Mouse (Mus musculus): ENCODE measurements around the gene Zbtb9. TPM values are rescaled to one million over a fixed set of nuclear protein-coding genes. Genes with fewer than 3 reads are reported as not detected.
"Not testable (repeated sequence)": the region's sequence is repeated elsewhere in the genome, so short reads cannot be mapped to it uniquely, and the experiment has no call there.

The Zbtb9 gene
- polyA plus RNA-seq, 1 experiment from 2014 or later, result 10.8 TPM

DNA sequence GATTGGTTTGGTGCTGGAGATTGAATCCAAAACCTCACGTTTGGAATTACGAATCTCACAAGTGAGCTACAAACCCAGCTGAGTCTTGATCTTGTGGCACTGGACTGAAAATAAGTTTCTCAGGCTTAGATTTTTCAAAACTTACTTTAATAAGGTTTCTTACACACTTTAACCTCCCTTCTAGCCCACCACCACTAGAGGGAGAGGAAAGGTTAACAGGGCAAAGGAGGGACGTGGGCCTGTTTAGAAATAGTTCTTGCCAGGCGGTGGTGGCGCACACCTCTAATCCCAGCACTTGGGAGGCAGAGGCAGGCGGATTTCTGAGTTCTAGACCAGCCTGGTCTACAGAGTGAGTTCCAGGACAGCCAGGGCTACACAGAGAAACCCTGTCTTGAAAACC, 4.4 kb downstream of the Zbtb9 start:
- H3K4me2 ChIP-seq (ENCODE audit: low read depth, low read length); ATAC-seq (ENCODE audit: low read depth); H3K27ac ChIP-seq (ENCODE audit: low read depth, low read length); H3K4me3 ChIP-seq (ENCODE audit: low read depth, low read length); H3K27me3 ChIP-seq (ENCODE audit: control insufficient read depth, insufficient read depth, low read length); H3K9me3 ChIP-seq (ENCODE audit: control insufficient read depth, low read length); H3K9ac ChIP-seq (replicated peaks; ENCODE audit: low read depth, low read length): not testable (repeated sequence)
- 92% methylated on average over 6 of the region's 6 CpGs for WGBS
- Histone ChIP-seq H3K4me1 (ENCODE audit: control insufficient read depth, insufficient read depth, low read length) (peaks cover 17% of the 10 kb centered on the region), H3K36me3 (ENCODE audit: control insufficient read depth, insufficient read depth, low read length) (peaks cover 42% of the 10 kb centered on the region; the same call in 1 of the 2 replicates)

DNA sequence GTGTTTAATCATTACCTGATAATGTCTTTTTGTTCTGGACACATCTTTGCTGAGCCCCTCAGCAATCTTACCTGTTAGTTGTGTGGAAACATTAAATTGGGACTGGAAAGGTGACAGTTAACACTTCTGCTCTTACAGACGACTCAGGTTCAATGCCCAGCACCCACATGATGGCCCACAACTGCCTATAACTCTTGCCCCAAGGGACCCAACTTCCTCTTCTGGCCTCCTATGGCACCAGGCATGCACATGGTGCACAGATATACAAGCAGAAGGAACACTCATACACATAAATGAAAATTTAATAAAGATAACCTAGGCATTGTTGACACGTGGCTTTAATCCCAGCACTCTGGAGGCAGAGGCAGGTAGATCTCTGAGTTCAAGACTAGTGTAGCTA, 6.5 kb downstream of the Zbtb9 start:
- 83% methylated on average over 2 of the region's 2 CpGs for WGBS
- H3K9me3 ChIP-seq (ENCODE audit: control insufficient read depth, low read length), result no peaks in the 10 kb centered on the region
- H3K27ac ChIP-seq (ENCODE audit: low read depth, low read length), result no peak overlapping the region
- no peak overlapping the region for H3K9ac ChIP-seq (replicated peaks; ENCODE audit: low read depth, low read length)
- no peaks in the 10 kb centered on the region for H3K27me3 ChIP-seq (ENCODE audit: control insufficient read depth, insufficient read depth, low read length)
- H3K36me3 ChIP-seq (ENCODE audit: control insufficient read depth, insufficient read depth, low read length), result peaks cover 42% of the 10 kb centered on the region; the same call in 1 of the 2 replicates
- H3K4me3 ChIP-seq (ENCODE audit: low read depth, low read length), result no peak overlapping the region
- no peak for ATAC-seq (ENCODE audit: low read depth)
- peaks cover 8% of the 10 kb centered on the region for H3K4me1 ChIP-seq (ENCODE audit: control insufficient read depth, insufficient read depth, low read length)
- no peak overlapping the region for H3K4me2 ChIP-seq (ENCODE audit: low read depth, low read length)

DNA sequence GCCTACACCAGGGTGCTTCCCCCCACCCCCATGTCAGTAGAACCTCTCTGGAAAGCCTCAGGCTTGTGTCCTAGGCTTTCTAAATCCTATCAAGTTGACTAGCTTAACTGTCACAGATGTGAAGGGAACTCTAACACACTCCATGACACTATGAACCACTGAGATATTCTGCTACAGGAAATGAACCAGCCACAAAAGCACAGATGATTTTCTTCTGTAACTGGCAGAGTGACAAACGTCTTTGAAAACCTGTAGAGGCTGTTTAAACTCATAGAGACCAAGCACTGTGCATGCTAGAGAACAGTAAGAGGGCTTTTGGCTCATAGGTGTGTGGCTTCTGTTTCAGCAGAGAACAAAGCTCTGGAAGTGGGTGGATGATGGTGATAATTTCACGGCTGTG, 8.1 kb downstream of the Zbtb9 start:
- 82% methylated on average over 2 of the region's 2 CpGs for WGBS
- H3K27ac ChIP-seq (ENCODE audit: low read depth, low read length), result no peak overlapping the region
- no peak overlapping the region for H3K4me3 ChIP-seq (ENCODE audit: low read depth, low read length)
- no peak overlapping the region for H3K4me2 ChIP-seq (ENCODE audit: low read depth, low read length)
- H3K4me1 ChIP-seq (ENCODE audit: control insufficient read depth, insufficient read depth, low read length), result peaks cover 5% of the 10 kb centered on the region; the same call in 1 of the 2 replicates
- H3K9ac ChIP-seq (replicated peaks; ENCODE audit: low read depth, low read length), result no peak overlapping the region
- no peaks in the 10 kb centered on the region for H3K9me3 ChIP-seq (ENCODE audit: control insufficient read depth, low read length)
- H3K36me3 ChIP-seq (ENCODE audit: control insufficient read depth, insufficient read depth, low read length), result peaks cover 29% of the 10 kb centered on the region; the same call in 1 of the 2 replicates
- no peaks in the 10 kb centered on the region for H3K27me3 ChIP-seq (ENCODE audit: control insufficient read depth, insufficient read depth, low read length)
- no peak for ATAC-seq (ENCODE audit: low read depth)

DNA sequence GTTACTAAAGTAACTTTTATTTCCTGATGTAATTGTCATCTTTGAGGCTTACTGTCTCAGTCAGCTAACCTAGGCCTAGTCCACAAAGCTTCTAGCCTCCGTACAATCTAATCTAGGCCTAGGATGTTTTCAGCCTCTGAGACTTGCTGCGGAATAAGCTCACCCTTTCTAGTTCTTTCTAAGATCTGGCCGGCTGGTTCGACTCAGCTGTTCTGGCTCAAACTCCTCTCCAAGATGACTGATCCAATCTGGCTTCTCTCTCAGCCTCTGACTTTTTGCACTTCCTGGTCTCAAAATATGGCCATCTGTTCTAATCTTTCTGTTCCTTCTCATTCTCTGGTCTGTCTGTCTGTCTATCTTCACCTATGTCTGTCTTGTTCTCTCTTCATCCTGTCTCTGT, 10.4 kb downstream of the Zbtb9 start:
- Histone ChIP-seq H3K27ac (ENCODE audit: low read depth, low read length) (no peak overlapping the region), H3K36me3 (ENCODE audit: control insufficient read depth, insufficient read depth, low read length) (peaks cover 11% of the 10 kb centered on the region; the same call in 1 of the 2 replicates), H3K27me3 (ENCODE audit: control insufficient read depth, insufficient read depth, low read length) (no peaks in the 10 kb centered on the region), H3K9me3 (ENCODE audit: control insufficient read depth, low read length) (no peaks in the 10 kb centered on the region), H3K4me3 (ENCODE audit: low read depth, low read length) (no peak overlapping the region), H3K4me1 (ENCODE audit: control insufficient read depth, insufficient read depth, low read length) (no peaks in the 10 kb centered on the region), H3K4me2 (ENCODE audit: low read depth, low read length) (no peak overlapping the region), H3K9ac (replicated peaks; ENCODE audit: low read depth, low read length) (no peak overlapping the region)
- WGBS, result 97% methylated on average over 4 of the region's 4 CpGs
- ATAC-seq (ENCODE audit: low read depth), result no peak

DNA sequence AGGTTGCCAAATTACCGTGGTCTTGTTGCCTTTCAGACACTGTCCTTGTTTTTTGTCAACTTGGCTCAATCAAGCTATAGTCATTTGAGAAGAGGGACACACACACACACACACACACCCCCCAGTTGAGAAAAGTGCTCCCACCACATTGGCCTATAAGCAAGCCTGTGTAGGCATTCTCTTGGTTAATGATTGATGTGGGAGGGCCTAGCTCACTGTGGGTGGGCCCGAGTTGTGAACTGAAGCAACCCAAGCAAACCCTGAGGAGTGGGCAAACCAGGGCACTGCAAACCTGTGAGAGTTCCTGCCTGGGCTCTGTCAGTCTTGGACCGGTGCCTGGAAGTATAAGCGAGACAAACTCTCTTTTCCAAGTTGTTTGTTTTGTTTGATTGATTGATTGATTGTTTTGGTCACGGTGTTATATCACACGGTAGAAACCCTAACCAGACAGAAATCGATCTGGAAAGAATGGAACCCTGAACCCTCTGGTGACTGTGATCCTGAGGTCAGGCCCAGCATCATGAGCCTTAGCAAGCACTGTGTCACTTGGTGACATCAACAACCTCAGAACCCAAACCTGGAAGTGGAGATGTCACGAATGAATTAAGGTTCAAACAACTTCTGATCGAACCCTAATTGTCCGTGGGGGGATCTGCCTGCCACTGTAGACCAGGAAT, 12.7 kb downstream of the Zbtb9 start:
- Histone ChIP-seq H3K9ac (replicated peaks; ENCODE audit: low read depth, low read length) (no peak overlapping the region), H3K36me3 (ENCODE audit: control insufficient read depth, insufficient read depth, low read length) (0 out of 2 replicates have a peak, but pooled peaks cover 2% of the 10 kb centered on the region), H3K4me1 (ENCODE audit: control insufficient read depth, insufficient read depth, low read length) (no peaks in the 10 kb centered on the region), H3K4me3 (ENCODE audit: low read depth, low read length) (no peak overlapping the region), H3K27ac (ENCODE audit: low read depth, low read length) (no peak overlapping the region), H3K9me3 (ENCODE audit: control insufficient read depth, low read length) (no peaks in the 10 kb centered on the region), H3K27me3 (ENCODE audit: control insufficient read depth, insufficient read depth, low read length) (no peaks in the 10 kb centered on the region), H3K4me2 (ENCODE audit: low read depth, low read length) (no peak overlapping the region)
- ATAC-seq (ENCODE audit: low read depth), result no peak
- 79% methylated on average over 10 of the region's 10 CpGs for WGBS

DNA sequence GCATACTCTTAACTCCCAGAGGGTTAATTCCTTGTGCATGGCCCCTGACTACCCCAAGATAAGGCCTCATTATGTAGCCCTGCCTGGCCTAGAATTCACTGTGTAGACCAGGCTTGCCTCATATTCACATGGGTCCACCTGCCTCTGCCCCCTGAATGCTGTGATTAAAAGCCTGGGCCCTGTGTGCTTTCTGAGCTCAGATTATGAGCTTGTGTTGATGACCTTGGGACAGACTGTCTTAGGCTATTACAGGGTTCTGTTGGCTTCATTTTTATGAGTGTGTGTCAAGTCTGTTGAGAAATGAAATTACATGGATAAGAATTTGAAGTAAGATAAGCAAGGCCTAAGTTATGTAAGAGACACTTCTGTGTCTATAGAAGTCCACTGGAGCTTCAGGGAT, 17.6 kb downstream of the Zbtb9 start:
- Histone ChIP-seq H3K9ac (replicated peaks; ENCODE audit: low read depth, low read length) (no peak overlapping the region), H3K9me3 (ENCODE audit: control insufficient read depth, low read length) (no peaks in the 10 kb centered on the region), H3K4me3 (ENCODE audit: low read depth, low read length) (no peak overlapping the region), H3K4me1 (ENCODE audit: control insufficient read depth, insufficient read depth, low read length) (no peaks in the 10 kb centered on the region), H3K4me2 (ENCODE audit: low read depth, low read length) (no peak overlapping the region), H3K36me3 (ENCODE audit: control insufficient read depth, insufficient read depth, low read length) (no peaks in the 10 kb centered on the region), H3K27me3 (ENCODE audit: control insufficient read depth, insufficient read depth, low read length) (no peaks in the 10 kb centered on the region), H3K27ac (ENCODE audit: low read depth, low read length) (no peak overlapping the region)
- no peak for ATAC-seq (ENCODE audit: low read depth)

DNA sequence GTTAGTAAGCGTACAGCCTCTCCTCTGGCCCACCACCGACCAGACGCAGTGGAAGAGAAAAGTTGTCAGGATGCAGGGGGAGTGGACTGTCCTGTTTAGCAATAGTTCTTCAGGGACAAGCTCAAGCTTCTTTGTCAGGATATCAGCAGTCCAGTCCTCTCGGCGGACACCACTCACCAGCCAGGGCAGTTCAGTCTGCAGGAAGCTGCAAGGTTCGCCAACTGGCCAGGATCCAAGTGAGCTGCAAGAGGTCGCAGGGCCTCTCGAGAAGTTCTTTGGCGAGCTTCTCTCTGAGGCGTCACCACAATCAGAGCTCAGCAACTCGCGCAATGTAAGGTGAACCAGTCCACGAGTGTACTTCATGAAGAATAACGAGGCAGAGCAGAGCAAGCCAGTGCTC, 21.4 kb downstream of the Zbtb9 start:
- Histone ChIP-seq H3K27ac (ENCODE audit: low read depth, low read length) (no peak overlapping the region), H3K4me2 (ENCODE audit: low read depth, low read length) (no peak overlapping the region), H3K4me1 (ENCODE audit: control insufficient read depth, insufficient read depth, low read length) (no peaks in the 10 kb centered on the region), H3K27me3 (ENCODE audit: control insufficient read depth, insufficient read depth, low read length) (no peaks in the 10 kb centered on the region), H3K9ac (replicated peaks; ENCODE audit: low read depth, low read length) (no peak overlapping the region), H3K4me3 (ENCODE audit: low read depth, low read length) (no peak overlapping the region), H3K36me3 (ENCODE audit: control insufficient read depth, insufficient read depth, low read length) (no peaks in the 10 kb centered on the region), H3K9me3 (ENCODE audit: control insufficient read depth, low read length) (no peaks in the 10 kb centered on the region)
- WGBS, result 79% methylated on average over 14 of the region's 14 CpGs
- no peak for ATAC-seq (ENCODE audit: low read depth)

DNA sequence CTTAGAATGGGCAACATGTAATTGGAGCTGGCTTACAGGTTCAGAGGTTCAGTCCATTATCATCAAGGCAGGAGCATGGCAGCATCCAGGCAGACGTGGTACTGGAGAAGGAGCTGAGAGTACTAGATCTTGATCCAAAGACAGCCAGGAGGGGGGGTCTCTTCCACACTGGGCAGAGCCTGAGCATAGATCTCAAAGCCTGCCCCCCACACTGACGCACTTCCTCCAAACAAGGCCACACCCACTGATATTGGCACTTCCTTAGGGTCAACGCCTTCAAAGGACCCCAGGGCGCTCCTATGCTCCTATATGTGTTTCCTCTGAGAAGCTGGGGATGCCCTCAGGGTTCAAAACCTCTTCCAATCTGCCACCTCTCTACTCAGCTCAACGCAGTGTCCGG, 22.0 kb downstream of the Zbtb9 start:
- ATAC-seq (ENCODE audit: low read depth), result no peak
- no peaks in the 10 kb centered on the region for H3K36me3 ChIP-seq (ENCODE audit: control insufficient read depth, insufficient read depth, low read length)
- H3K27ac ChIP-seq (ENCODE audit: low read depth, low read length), result no peak overlapping the region
- H3K4me2 ChIP-seq (ENCODE audit: low read depth, low read length), result no peak overlapping the region
- H3K9ac ChIP-seq (replicated peaks; ENCODE audit: low read depth, low read length), result no peak overlapping the region
- no peak overlapping the region for H3K4me3 ChIP-seq (ENCODE audit: low read depth, low read length)
- WGBS, result 79% methylated on average over 6 of the region's 6 CpGs
- H3K4me1 ChIP-seq (ENCODE audit: control insufficient read depth, insufficient read depth, low read length), result no peaks in the 10 kb centered on the region
- no peaks in the 10 kb centered on the region for H3K27me3 ChIP-seq (ENCODE audit: control insufficient read depth, insufficient read depth, low read length)
- H3K9me3 ChIP-seq (ENCODE audit: control insufficient read depth, low read length), result no peaks in the 10 kb centered on the region

DNA sequence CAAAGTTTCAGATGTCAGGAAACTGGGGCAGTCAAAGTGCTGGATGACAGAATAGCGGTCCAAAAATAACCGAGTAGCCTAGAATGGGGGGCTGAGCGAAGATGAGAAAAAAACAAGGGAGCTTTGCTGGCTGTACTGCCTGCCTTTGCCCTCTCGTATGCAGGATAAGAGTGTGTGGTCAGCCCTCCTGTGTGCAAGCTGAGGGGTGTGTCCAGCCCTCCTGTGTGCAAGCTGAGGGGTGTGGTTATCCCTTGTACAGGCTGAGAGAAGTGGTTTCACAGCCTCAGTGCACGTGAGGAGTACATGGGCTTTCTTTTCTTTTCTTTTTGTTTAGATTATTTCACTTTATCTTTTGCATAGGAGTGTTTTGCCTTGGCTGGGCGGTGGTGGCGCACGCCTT, 22.6 kb downstream of the Zbtb9 start:
- ATAC-seq (ENCODE audit: low read depth), result no peak
- Histone ChIP-seq H3K9me3 (ENCODE audit: control insufficient read depth, low read length) (no peaks in the 10 kb centered on the region), H3K4me2 (ENCODE audit: low read depth, low read length) (no peak overlapping the region), H3K9ac (replicated peaks; ENCODE audit: low read depth, low read length) (no peak overlapping the region), H3K4me3 (ENCODE audit: low read depth, low read length) (no peak overlapping the region), H3K27ac (ENCODE audit: low read depth, low read length) (no peak overlapping the region), H3K27me3 (ENCODE audit: control insufficient read depth, insufficient read depth, low read length) (no peaks in the 10 kb centered on the region), H3K36me3 (ENCODE audit: control insufficient read depth, insufficient read depth, low read length) (no peaks in the 10 kb centered on the region), H3K4me1 (ENCODE audit: control insufficient read depth, insufficient read depth, low read length) (no peaks in the 10 kb centered on the region)
- WGBS, result 82% methylated on average over 8 of the region's 8 CpGs
